Mouse (Mus musculus): ENCODE results near the gene Mylk. TPM values are rescaled to one million over a fixed set of nuclear protein-coding genes. Genes with fewer than 3 reads are reported as not detected.

Mylk gene
- polyA plus RNA-seq, 1 experiment from 2014 or later: 4.2 TPM

- H3K4me2 ChIP-seq (ENCODE audit: low read length): no peak overlapping the region
- H3K9ac ChIP-seq (ENCODE audit: low read length): no peak overlapping the region
- no peak overlapping the region for H3K27ac ChIP-seq (ENCODE audit: low read depth, low read length)
- ATAC-seq (no peak), DNase-seq (ENCODE audit: low spot score) (no peak)
- H3K4me3 ChIP-seq (ENCODE audit: low read depth, low read length): no peak overlapping the region
- WGBS: 90% methylated on average over 4 of the region's 4 CpGs
- no peaks in the 10 kb centered on the region for H3K4me1 ChIP-seq (ENCODE audit: control insufficient read depth, insufficient read depth, low read length)
- H3K36me3 ChIP-seq (ENCODE audit: control insufficient read depth, insufficient read depth, low read length): no peaks in the 10 kb centered on the region
- H3K27me3 ChIP-seq (replicated peaks; ENCODE audit: control insufficient read depth, insufficient read depth, low read length): no peaks in the 10 kb centered on the region
- no peaks in the 10 kb centered on the region for H3K9me3 ChIP-seq (replicated peaks; ENCODE audit: control insufficient read depth, low read length)
These were observed 135.8 kb downstream of the Mylk start for GRCm38 (mm10) chr16:34880815-34881214.

GRCm38 (mm10) chr16:34887037-34887436 lies 142.0 kb downstream of the Mylk start:
- Histone ChIP-seq H3K27ac (ENCODE audit: low read depth, low read length) (no peak overlapping the region), H3K27me3 (replicated peaks; ENCODE audit: control insufficient read depth, insufficient read depth, low read length) (no peaks in the 10 kb centered on the region), H3K4me1 (ENCODE audit: control insufficient read depth, insufficient read depth, low read length) (no peaks in the 10 kb centered on the region), H3K9me3 (replicated peaks; ENCODE audit: control insufficient read depth, low read length) (no peaks in the 10 kb centered on the region), H3K9ac (ENCODE audit: low read length) (no peak overlapping the region), H3K4me2 (ENCODE audit: low read length) (no peak overlapping the region), H3K4me3 (ENCODE audit: low read depth, low read length) (no peak overlapping the region), H3K36me3 (ENCODE audit: control insufficient read depth, insufficient read depth, low read length) (no peaks in the 10 kb centered on the region)
- WGBS: 95% methylated on average over 1 of the region's 1 CpGs
- ATAC-seq: no peak
- no peak for DNase-seq (ENCODE audit: low spot score)

GRCm38 (mm10) chr16:34894016-34894415 lies 149.0 kb downstream of the Mylk start:
- Histone ChIP-seq H3K4me2 (ENCODE audit: low read length) (no peak overlapping the region), H3K27ac (ENCODE audit: low read depth, low read length) (no peak overlapping the region), H3K36me3 (ENCODE audit: control insufficient read depth, insufficient read depth, low read length) (no peaks in the 10 kb centered on the region), H3K27me3 (replicated peaks; ENCODE audit: control insufficient read depth, insufficient read depth, low read length) (no peaks in the 10 kb centered on the region), H3K4me3 (ENCODE audit: low read depth, low read length) (no peak overlapping the region), H3K4me1 (ENCODE audit: control insufficient read depth, insufficient read depth, low read length) (0 out of 2 replicates have a peak, but pooled peaks cover under 1% of the 10 kb centered on the region), H3K9me3 (replicated peaks; ENCODE audit: control insufficient read depth, low read length) (no peaks in the 10 kb centered on the region), H3K9ac (ENCODE audit: low read length) (no peak overlapping the region)
- WGBS: 91% methylated on average over 3 of the region's 3 CpGs
- ATAC-seq: no peak
- no peak for DNase-seq (ENCODE audit: low spot score)

DNA sequence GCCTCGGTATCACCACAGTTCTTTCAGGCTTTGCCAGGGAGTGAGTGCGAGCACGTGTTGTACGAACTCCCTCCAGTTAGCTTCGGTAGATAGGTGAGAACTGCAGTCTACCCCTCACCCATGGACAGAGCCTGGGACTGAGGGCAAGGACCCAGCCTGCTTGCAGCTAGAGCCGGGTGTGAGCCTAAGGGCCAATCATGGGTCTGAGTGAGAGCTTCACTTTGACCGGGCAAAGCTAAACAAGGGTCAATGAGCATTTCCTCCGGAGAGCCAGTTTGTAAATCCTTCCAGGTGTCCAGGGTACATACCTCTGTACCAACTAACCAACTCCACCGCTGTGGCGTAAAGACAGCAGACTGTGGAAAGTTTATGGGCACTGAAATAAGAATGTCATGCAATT lies 150.9 kb downstream of the Mylk start:
- Histone ChIP-seq H3K9me3 (replicated peaks; ENCODE audit: control insufficient read depth, low read length) (no peaks in the 10 kb centered on the region), H3K9ac (ENCODE audit: low read length) (no peak overlapping the region), H3K27me3 (replicated peaks; ENCODE audit: control insufficient read depth, insufficient read depth, low read length) (no peaks in the 10 kb centered on the region), H3K4me3 (ENCODE audit: low read depth, low read length) (no peak overlapping the region), H3K27ac (ENCODE audit: low read depth, low read length) (no peak overlapping the region), H3K36me3 (ENCODE audit: control insufficient read depth, insufficient read depth, low read length) (no peaks in the 10 kb centered on the region), H3K4me2 (ENCODE audit: low read length) (no peak overlapping the region), H3K4me1 (ENCODE audit: control insufficient read depth, insufficient read depth, low read length) (peaks cover 12% of the 10 kb centered on the region)
- no peak for DNase-seq (ENCODE audit: low spot score)
- WGBS: 94% methylated on average over 10 of the region's 10 CpGs
- no peak for ATAC-seq

GRCm38 (mm10) chr16:34896996-34897395 lies 152.0 kb downstream of the Mylk start:
- H3K4me3 ChIP-seq (ENCODE audit: low read depth, low read length): no peak overlapping the region
- no peak overlapping the region for H3K27ac ChIP-seq (ENCODE audit: low read depth, low read length)
- DNase-seq (ENCODE audit: low spot score): no peak
- no peak overlapping the region for H3K4me2 ChIP-seq (ENCODE audit: low read length)
- H3K4me1 ChIP-seq (ENCODE audit: control insufficient read depth, insufficient read depth, low read length): peaks cover 12% of the 10 kb centered on the region
- H3K36me3 ChIP-seq (ENCODE audit: control insufficient read depth, insufficient read depth, low read length): no peaks in the 10 kb centered on the region
- no peaks in the 10 kb centered on the region for H3K27me3 ChIP-seq (replicated peaks; ENCODE audit: control insufficient read depth, insufficient read depth, low read length)
- no peaks in the 10 kb centered on the region for H3K9me3 ChIP-seq (replicated peaks; ENCODE audit: control insufficient read depth, low read length)
- WGBS: 81% methylated on average over 3 of the region's 3 CpGs
- no peak overlapping the region for H3K9ac ChIP-seq (ENCODE audit: low read length)
- ATAC-seq: no peak

GRCm38 (mm10) chr16:34898057-34898789 lies 153.2 kb downstream of the Mylk start:
- H3K9ac ChIP-seq (ENCODE audit: low read length): no peak overlapping the region
- H3K4me1 ChIP-seq (ENCODE audit: control insufficient read depth, insufficient read depth, low read length): peaks cover 12% of the 10 kb centered on the region
- no peak overlapping the region for H3K4me3 ChIP-seq (ENCODE audit: low read depth, low read length)
- no peaks in the 10 kb centered on the region for H3K36me3 ChIP-seq (ENCODE audit: control insufficient read depth, insufficient read depth, low read length)
- DNase-seq (ENCODE audit: low spot score) (no peak), ATAC-seq (no peak)
- no peaks in the 10 kb centered on the region for H3K9me3 ChIP-seq (replicated peaks; ENCODE audit: control insufficient read depth, low read length)
- H3K27me3 ChIP-seq (replicated peaks; ENCODE audit: control insufficient read depth, insufficient read depth, low read length): no peaks in the 10 kb centered on the region
- 80% methylated on average over 7 of the region's 7 CpGs for WGBS
- no peak overlapping the region for H3K4me2 ChIP-seq (ENCODE audit: low read length)
- no peak overlapping the region for H3K27ac ChIP-seq (ENCODE audit: low read depth, low read length)

DNA sequence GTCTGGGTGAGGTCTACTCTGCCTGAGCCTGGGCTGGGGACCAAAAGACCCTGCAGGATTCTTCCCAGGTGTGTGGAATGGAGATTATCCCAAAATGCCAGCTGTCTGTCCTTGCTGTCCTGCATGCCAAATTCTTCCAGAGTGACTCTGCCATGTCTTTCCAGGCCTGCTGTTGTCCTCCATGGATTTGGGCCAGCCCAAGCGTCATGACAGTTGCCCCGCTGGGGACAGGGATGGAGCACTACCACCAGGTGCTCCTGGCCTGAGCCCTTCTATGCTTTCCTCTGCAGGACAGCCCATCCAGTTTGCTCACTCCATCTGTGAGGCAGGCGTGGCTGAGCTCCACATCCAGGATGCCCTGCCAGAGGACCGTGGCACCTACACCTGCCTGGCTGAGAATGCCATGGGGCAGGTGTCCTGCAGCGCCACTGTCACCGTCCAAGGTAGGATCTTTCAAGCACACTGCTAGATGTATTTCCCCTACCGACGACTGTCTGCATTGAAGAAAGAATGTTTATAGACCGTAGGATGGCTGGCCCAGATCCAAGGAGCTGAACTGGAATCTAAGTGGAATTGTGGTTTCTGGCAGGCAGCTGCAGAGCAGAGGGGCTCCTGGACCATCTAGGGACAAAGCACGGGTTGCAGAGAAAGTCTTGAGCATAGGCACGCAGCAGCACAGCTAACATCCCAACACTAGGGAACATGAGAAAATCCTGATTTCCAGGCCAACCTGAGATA lies 154.2 kb downstream of the Mylk start:
- WGBS: 55% methylated on average over 11 of the region's 11 CpGs
- Histone ChIP-seq H3K4me2 (ENCODE audit: low read length) (no peak overlapping the region), H3K4me1 (ENCODE audit: control insufficient read depth, insufficient read depth, low read length) (peaks cover 12% of the 10 kb centered on the region), H3K27me3 (replicated peaks; ENCODE audit: control insufficient read depth, insufficient read depth, low read length) (no peaks in the 10 kb centered on the region), H3K4me3 (ENCODE audit: low read depth, low read length) (no peak overlapping the region), H3K27ac (ENCODE audit: low read depth, low read length) (no peak overlapping the region), H3K9me3 (replicated peaks; ENCODE audit: control insufficient read depth, low read length) (no peaks in the 10 kb centered on the region), H3K9ac (ENCODE audit: low read length) (no peak overlapping the region), H3K36me3 (ENCODE audit: control insufficient read depth, insufficient read depth, low read length) (no peaks in the 10 kb centered on the region)
- DNase-seq (ENCODE audit: low spot score) (peak; percentile 69), ATAC-seq (no peak)

DNA sequence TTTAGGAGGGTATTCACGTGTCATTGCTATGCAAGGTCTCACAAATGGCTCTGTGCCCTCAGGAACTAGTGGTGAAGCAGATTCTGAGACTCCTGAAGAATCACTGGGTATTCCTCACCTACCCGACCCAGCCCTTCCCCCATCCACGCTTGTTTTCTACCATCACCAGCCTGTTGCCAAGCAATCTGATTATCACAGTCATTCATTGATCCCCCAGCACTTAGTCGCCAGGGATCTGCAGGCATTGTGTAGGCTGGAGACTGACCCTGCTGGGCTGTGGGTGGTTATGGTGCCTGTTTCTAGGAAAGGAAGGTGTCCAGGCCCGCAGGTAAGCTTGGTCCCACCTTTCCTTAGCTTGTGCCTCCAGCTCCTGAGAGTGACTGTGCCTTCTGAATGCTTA lies 155.0 kb downstream of the Mylk start:
- H3K4me3 ChIP-seq (ENCODE audit: low read depth, low read length): no peak overlapping the region
- H3K27ac ChIP-seq (ENCODE audit: low read depth, low read length): no peak overlapping the region
- H3K9ac ChIP-seq (ENCODE audit: low read length): no peak overlapping the region
- peaks cover 12% of the 10 kb centered on the region for H3K4me1 ChIP-seq (ENCODE audit: control insufficient read depth, insufficient read depth, low read length)
- H3K27me3 ChIP-seq (replicated peaks; ENCODE audit: control insufficient read depth, insufficient read depth, low read length): no peaks in the 10 kb centered on the region
- 28% methylated on average over 5 of the region's 5 CpGs for WGBS
- no peak overlapping the region for H3K4me2 ChIP-seq (ENCODE audit: low read length)
- no peaks in the 10 kb centered on the region for H3K36me3 ChIP-seq (ENCODE audit: control insufficient read depth, insufficient read depth, low read length)
- no peaks in the 10 kb centered on the region for H3K9me3 ChIP-seq (replicated peaks; ENCODE audit: control insufficient read depth, low read length)
- DNase-seq (ENCODE audit: low spot score): no peak
- no peak; the same call in 1 of the 2 replicates for ATAC-seq

GRCm38 (mm10) chr16:34900471-34900870 lies 155.5 kb downstream of the Mylk start:
- no peak overlapping the region for H3K27ac ChIP-seq (ENCODE audit: low read depth, low read length)
- DNase-seq (ENCODE audit: low spot score): no peak
- H3K4me2 ChIP-seq (ENCODE audit: low read length): no peak overlapping the region
- no peak overlapping the region for H3K9ac ChIP-seq (ENCODE audit: low read length)
- no peak for ATAC-seq
- peaks cover 12% of the 10 kb centered on the region for H3K4me1 ChIP-seq (ENCODE audit: control insufficient read depth, insufficient read depth, low read length)
- no peak overlapping the region for H3K4me3 ChIP-seq (ENCODE audit: low read depth, low read length)
- H3K36me3 ChIP-seq (ENCODE audit: control insufficient read depth, insufficient read depth, low read length): no peaks in the 10 kb centered on the region
- H3K9me3 ChIP-seq (replicated peaks; ENCODE audit: control insufficient read depth, low read length): no peaks in the 10 kb centered on the region
- no peaks in the 10 kb centered on the region for H3K27me3 ChIP-seq (replicated peaks; ENCODE audit: control insufficient read depth, insufficient read depth, low read length)
- 80% methylated on average over 5 of the region's 5 CpGs for WGBS
